Mouse (Mus musculus): ENCODE data around the gene Cops7a. TPM values are rescaled to one million over a fixed set of nuclear protein-coding genes. Genes with fewer than 3 reads are reported as not detected.
A peak's percentile ranks its signal among the peaks of the same experiment; 100 is the strongest.

Cops7a gene
- polyA plus RNA-seq, 1 experiment from 2014 or later = 95.4 TPM

GRCm38 (mm10) chr6:124955212-124955611, 10.1 kb downstream of the Cops7a start:
- no peak for ATAC-seq (ENCODE audit: low FRiP score)
- Histone ChIP-seq H3K27ac (replicated peaks) (no peak overlapping the region), H3K4me2 (no peak overlapping the region), H3K4me3 (replicated peaks) (no peak overlapping the region), H3K9me3 (replicated peaks) (no peaks in the 10 kb centered on the region), H3K9ac (replicated peaks) (no peak overlapping the region), H3K36me3 (peaks cover 37% of the 10 kb centered on the region), H3K4me1 (no peaks in the 10 kb centered on the region), H3K27me3 (replicated peaks) (no peaks in the 10 kb centered on the region)
- WGBS = 97% methylated on average over 4 of the region's 4 CpGs

DNA sequence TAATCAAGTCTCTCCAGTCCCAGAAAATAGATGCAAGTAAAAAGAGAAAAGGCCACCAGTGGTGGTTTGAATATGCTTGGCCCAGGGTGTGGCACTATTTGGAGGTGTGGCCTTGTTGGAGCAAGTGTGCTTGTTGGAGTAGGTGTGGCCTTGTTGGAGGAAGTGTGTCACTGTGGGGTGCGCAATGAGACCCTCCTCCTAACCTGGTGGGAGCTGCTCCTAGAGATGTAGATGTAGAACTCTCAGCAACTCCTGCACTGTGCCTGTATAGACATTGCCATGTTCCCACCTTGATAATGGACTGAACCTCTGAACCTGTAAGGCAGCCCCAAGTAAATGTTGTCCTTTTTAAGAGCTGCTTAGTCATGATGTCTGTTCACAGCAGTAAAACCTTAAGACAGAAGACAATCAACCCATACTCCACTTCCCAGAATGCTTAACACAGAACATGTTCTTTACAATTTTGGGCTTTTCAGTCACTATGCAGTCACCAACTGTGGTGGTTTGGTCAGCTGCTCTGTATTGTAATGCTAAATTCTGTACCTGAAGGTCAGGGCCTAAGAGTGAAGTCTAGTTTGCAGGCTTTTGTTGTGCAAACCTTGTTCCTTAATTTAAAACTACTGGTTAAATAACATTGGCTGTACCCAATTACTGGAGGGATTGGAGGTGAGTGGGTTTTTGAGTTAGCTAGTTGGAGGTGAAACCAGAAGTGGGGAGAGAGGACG, 11.2 kb downstream of the Cops7a start:
- no peak overlapping the region for H3K27ac ChIP-seq (replicated peaks)
- no peaks in the 10 kb centered on the region for H3K27me3 ChIP-seq (replicated peaks)
- H3K9me3 ChIP-seq (replicated peaks) = no peaks in the 10 kb centered on the region
- no peak for ATAC-seq (ENCODE audit: low FRiP score)
- no peak overlapping the region for H3K4me2 ChIP-seq
- H3K36me3 ChIP-seq = peaks cover 28% of the 10 kb centered on the region
- no peaks in the 10 kb centered on the region for H3K4me1 ChIP-seq
- 89% methylated on average over 2 of the region's 2 CpGs for WGBS
- no peak overlapping the region for H3K9ac ChIP-seq (replicated peaks)
- H3K4me3 ChIP-seq (replicated peaks) = no peak overlapping the region

DNA sequence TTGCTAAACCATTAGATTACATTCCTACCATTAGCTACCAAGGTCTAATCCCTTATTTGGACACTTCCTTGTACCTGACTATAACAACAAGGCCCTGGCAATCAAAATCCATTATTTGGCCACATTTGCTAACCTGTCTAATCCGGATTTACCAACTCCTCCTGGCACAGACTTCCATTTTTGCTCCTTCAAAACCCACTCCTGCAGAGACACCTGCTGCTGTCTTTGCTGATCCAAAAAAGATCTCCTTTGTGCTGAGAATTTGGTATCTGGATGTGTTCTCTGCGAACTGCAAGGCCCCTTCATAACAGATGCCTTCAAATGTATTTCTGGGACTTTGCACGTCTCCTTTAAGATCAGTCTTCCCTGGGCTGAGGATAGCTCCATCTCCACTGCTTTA, 21.8 kb downstream of the Cops7a start:
- H3K27me3 ChIP-seq (replicated peaks) = no peaks in the 10 kb centered on the region
- no peaks in the 10 kb centered on the region for H3K9me3 ChIP-seq (replicated peaks)
- no peak for ATAC-seq (ENCODE audit: low FRiP score)
- 0 out of 2 replicates have a peak, but pooled peaks cover 3% of the 10 kb centered on the region for H3K36me3 ChIP-seq
- 91% methylated on average over 3 of the region's 3 CpGs for WGBS
- no peaks in the 10 kb centered on the region for H3K4me1 ChIP-seq
- H3K4me2 ChIP-seq = no peak overlapping the region
- no peak overlapping the region for H3K27ac ChIP-seq (replicated peaks)
- no peak overlapping the region for H3K4me3 ChIP-seq (replicated peaks)
- H3K9ac ChIP-seq (replicated peaks) = no peak overlapping the region

DNA sequence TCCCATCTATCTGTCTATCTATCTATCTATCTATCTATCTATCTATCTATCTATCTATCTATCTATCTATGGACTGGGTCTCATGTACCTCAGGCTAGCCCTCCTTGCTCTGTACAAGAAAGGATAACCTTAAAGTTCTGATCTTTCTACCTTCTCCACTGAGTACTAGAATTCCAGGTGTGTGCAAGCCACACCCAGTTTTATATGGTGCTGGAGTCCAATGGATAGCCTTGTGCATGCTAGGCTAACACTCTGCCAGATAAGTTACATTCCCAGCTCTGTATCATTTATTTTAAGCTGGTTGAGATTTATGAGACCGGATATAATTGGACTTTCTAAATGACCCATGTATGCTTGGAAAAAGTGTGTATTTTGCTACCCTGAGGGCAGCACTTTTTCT, 23.7 kb downstream of the Cops7a start:
- Histone ChIP-seq H3K27ac (replicated peaks) (no peak overlapping the region), H3K27me3 (replicated peaks) (no peaks in the 10 kb centered on the region), H3K4me3 (replicated peaks) (no peak overlapping the region), H3K4me1 (no peaks in the 10 kb centered on the region), H3K9ac (replicated peaks) (no peak overlapping the region), H3K9me3 (replicated peaks) (no peaks in the 10 kb centered on the region), H3K4me2 (no peak overlapping the region), H3K36me3 (peaks cover 18% of the 10 kb centered on the region)
- no peak for ATAC-seq (ENCODE audit: low FRiP score)
- WGBS = 100% methylated on average over 1 of the region's 1 CpGs

DNA sequence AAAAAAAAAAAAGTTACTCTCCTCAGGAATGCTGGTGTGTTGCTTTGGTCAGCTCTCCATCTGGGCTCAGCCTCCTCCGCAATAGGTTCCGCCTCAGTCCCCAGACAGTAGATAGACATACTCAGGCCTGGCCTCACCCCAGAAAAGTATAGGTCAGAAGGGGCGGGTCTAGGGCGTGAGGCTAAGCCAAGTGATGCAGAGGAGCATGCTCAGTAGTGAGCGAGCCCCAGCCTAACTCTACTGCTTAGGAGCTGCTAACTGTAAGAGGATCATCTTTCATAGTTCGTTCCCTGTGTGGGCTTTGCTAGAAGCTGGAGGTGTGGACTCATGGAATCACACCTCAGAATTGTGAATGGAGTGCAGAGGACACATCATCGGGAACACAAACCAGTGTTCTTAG, 26.8 kb downstream of the Cops7a start:
- Histone ChIP-seq H3K27me3 (replicated peaks) (no peaks in the 10 kb centered on the region), H3K9me3 (replicated peaks) (no peaks in the 10 kb centered on the region), H3K36me3 (peaks cover 49% of the 10 kb centered on the region), H3K4me2 (no peak overlapping the region), H3K27ac (replicated peaks) (no peak overlapping the region), H3K4me1 (peaks cover 13% of the 10 kb centered on the region), H3K9ac (replicated peaks) (no peak overlapping the region), H3K4me3 (replicated peaks) (no peak overlapping the region)
- ATAC-seq (ENCODE audit: low FRiP score) = no peak
- WGBS = 94% methylated on average over 7 of the region's 7 CpGs

DNA sequence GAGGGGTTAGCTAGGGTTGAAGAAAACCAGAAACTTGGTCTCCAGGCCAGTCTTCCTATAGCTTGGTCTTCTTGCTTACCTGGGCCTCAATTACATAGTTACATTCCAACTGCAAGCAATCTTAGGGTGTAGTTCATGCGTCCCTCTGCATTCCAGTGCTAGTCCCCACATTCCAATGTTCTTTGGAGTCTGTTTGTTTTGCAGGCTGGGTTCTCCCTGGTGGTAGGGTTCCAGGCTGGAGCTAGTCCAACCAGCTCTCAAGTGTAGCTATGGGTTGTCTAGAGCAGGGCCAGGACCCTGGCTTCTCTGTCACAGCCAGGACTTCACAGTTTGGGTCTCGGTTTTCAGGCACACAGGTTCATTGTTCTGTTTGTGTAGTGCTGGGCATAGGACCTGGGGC, 27.8 kb downstream of the Cops7a start:
- H3K4me1 ChIP-seq = peaks cover 18% of the 10 kb centered on the region
- peaks cover 52% of the 10 kb centered on the region for H3K36me3 ChIP-seq
- no peak for ATAC-seq (ENCODE audit: low FRiP score)
- H3K27me3 ChIP-seq (replicated peaks) = no peaks in the 10 kb centered on the region
- 83% methylated on average over 2 of the region's 2 CpGs for WGBS
- H3K27ac ChIP-seq (replicated peaks) = no peak overlapping the region
- no peak overlapping the region for H3K9ac ChIP-seq (replicated peaks)
- H3K4me2 ChIP-seq = no peak overlapping the region
- H3K9me3 ChIP-seq (replicated peaks) = no peaks in the 10 kb centered on the region
- H3K4me3 ChIP-seq (replicated peaks) = no peak overlapping the region

DNA sequence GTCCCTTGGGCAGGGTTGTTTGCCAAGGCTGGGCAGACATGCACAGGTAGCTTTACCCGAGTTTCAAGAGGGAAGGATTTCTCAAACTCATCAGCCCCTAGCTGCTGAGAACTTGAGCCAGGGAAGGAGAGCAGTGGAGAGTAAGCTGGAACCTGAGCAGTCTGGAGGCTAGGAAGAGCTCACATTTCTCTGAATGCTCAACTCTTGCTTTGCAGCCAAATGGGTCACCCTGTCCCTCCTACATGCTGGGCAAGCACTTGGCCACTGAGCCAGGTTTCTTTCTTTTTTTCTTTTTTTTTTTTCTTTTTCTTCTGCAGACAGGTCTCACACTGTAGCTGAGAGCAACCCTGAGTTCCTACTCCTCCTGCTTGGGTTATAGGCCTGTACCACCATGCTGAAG, 28.7 kb downstream of the Cops7a start:
- Histone ChIP-seq H3K36me3 (peaks cover 52% of the 10 kb centered on the region), H3K4me3 (replicated peaks) (no peak overlapping the region), H3K27me3 (replicated peaks) (no peaks in the 10 kb centered on the region), H3K9me3 (replicated peaks) (no peaks in the 10 kb centered on the region), H3K9ac (replicated peaks) (no peak overlapping the region), H3K4me1 (peaks cover 25% of the 10 kb centered on the region), H3K27ac (replicated peaks) (no peak overlapping the region), H3K4me2 (no peak overlapping the region)
- ATAC-seq (ENCODE audit: low FRiP score) = no peak
- WGBS = 93% methylated on average over 1 of the region's 1 CpGs

DNA sequence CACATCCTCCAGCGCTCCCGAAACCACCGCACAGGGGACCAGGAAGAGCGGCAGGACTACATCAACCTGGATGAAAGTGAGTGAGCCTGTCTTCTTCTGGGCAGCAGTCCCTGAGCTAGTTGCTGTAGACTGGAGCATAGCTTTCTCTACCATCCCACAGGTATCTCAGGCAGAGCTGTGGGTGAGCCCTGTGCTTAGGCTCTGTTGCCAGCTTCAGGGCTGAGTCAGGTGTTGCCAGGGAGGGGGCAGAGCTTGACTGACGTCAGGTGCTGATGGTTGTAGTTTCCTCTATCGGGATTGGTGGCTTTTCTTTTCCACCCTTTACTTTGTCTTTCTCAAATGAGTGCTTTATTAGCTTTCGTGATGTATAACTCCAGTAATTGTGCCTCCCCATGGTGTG, 30.7 kb downstream of the Cops7a start:
- no peak for ATAC-seq (ENCODE audit: low FRiP score)
- no peak overlapping the region for H3K27ac ChIP-seq (replicated peaks)
- no peak overlapping the region for H3K4me2 ChIP-seq
- H3K36me3 ChIP-seq = peaks cover 52% of the 10 kb centered on the region
- H3K4me1 ChIP-seq = peaks cover 35% of the 10 kb centered on the region
- H3K4me3 ChIP-seq (replicated peaks) = no peak overlapping the region
- H3K27me3 ChIP-seq (replicated peaks) = no peaks in the 10 kb centered on the region
- H3K9ac ChIP-seq (replicated peaks) = 0 out of 2 replicates have a peak overlapping the region, but pooled peaks have one; percentile 30
- WGBS = 96% methylated on average over 7 of the region's 7 CpGs
- H3K9me3 ChIP-seq (replicated peaks) = no peaks in the 10 kb centered on the region

DNA sequence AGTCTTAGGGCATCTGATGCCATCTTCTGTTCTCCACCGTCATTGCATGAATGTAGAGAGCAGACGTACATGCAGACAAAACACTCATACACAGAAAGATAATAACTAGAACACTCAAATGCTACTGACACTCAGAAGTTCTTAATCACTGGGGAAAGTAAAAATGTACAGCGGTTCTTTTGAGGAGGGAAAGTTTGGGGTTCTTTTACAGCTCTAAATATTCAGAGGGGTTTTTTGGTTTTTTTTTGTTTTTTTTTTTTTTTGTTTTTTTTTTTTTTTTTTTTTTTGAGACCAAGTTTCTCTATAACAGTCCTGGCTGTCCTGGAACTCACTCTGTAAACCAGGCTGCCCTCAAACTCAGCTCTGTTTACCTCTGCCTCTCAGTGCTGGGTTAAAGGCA, 32.2 kb downstream of the Cops7a start:
- H3K4me1 ChIP-seq = peaks cover 36% of the 10 kb centered on the region
- no peak for ATAC-seq (ENCODE audit: low FRiP score)
- H3K4me3 ChIP-seq (replicated peaks) = peak overlapping the region; percentile 97; the same call in 1 of the 2 replicates
- H3K27ac ChIP-seq (replicated peaks) = no peak overlapping the region
- H3K9me3 ChIP-seq (replicated peaks) = no peaks in the 10 kb centered on the region
- H3K27me3 ChIP-seq (replicated peaks) = no peaks in the 10 kb centered on the region
- H3K36me3 ChIP-seq = peaks cover 46% of the 10 kb centered on the region
- WGBS = 93% methylated on average over 3 of the region's 3 CpGs
- peak overlapping the region; percentile 87; the same call in 1 of the 2 replicates for H3K4me2 ChIP-seq
- no peak overlapping the region for H3K9ac ChIP-seq (replicated peaks)

- peak overlapping the region; percentile 97 for H3K27ac ChIP-seq (replicated peaks)
- H3K4me1 ChIP-seq = peaks cover 36% of the 10 kb centered on the region
- ATAC-seq (ENCODE audit: low FRiP score) = no peak
- peak overlapping the region; percentile 87 for H3K4me2 ChIP-seq
- 47% methylated on average over 12 of the region's 12 CpGs for WGBS
- H3K9ac ChIP-seq (replicated peaks) = peak overlapping the region; percentile 96
- H3K9me3 ChIP-seq (replicated peaks) = no peaks in the 10 kb centered on the region
- no peaks in the 10 kb centered on the region for H3K27me3 ChIP-seq (replicated peaks)
- peak overlapping the region; percentile 97 for H3K4me3 ChIP-seq (replicated peaks)
- H3K36me3 ChIP-seq = peaks cover 41% of the 10 kb centered on the region
Observed at GRCm38 (mm10) chr6:124932314-124932695, 33.0 kb downstream of the Cops7a start.

- H3K27me3 ChIP-seq (replicated peaks) = no peaks in the 10 kb centered on the region
- 3% methylated on average over 43 of the region's 48 CpGs for WGBS
- H3K4me3 ChIP-seq (replicated peaks) = peak overlapping the region; percentile 97
- peak; percentile 33 for ATAC-seq (ENCODE audit: low FRiP score)
- peaks cover 36% of the 10 kb centered on the region for H3K4me1 ChIP-seq
- H3K36me3 ChIP-seq = peaks cover 35% of the 10 kb centered on the region
- H3K9ac ChIP-seq (replicated peaks) = peak overlapping the region; percentile 96
- H3K27ac ChIP-seq (replicated peaks) = peak overlapping the region; percentile 97
- no peaks in the 10 kb centered on the region for H3K9me3 ChIP-seq (replicated peaks)
- H3K4me2 ChIP-seq = peak overlapping the region; percentile 87
Observed at GRCm38 (mm10) chr6:124931525-124932313, 33.6 kb downstream of the Cops7a start.
